Mouse (Mus musculus) hindbrain, embryonic 12.5 days (tissue): ENCODE data around the gene Cpvl. TPM values are rescaled to one million over a fixed set of nuclear protein-coding genes. Genes with fewer than 3 reads are reported as not detected.

Source experiments
- ATAC-seq: fragments of 200-750 bp; cut with Nextera tagmentation; 2 replicates; pipeline ENCODE4 v1.8.0; 2017; ENCODE audit warnings: moderate TSS enrichment; ENCODE audit not compliant: low FRiP score
- H3K27ac ChIP-seq: fragments of 300-500 bp; sonication (generic); 2 replicates; pipeline ENCODE4 v1.5.1; 2016; ENCODE audit warnings: mild to moderate bottlenecking
- H3K27me3 ChIP-seq: fragments of 300-500 bp; sonication (generic); 2 replicates; pipeline ENCODE4 v1.6.1; 2016; ENCODE audit warnings: mild to moderate bottlenecking
- H3K36me3 ChIP-seq: fragments of 300-500 bp; sonication (generic); 2 replicates; pipeline ENCODE4 v1.6.1; 2016; ENCODE audit warnings: mild to moderate bottlenecking
- H3K4me1 ChIP-seq: fragments of 300-500 bp; sonication (generic); 2 replicates; pipeline ENCODE4 v1.6.1; 2016
- H3K4me2 ChIP-seq: fragments of 300-500 bp; sonication (generic); replicated peaks from 2 replicates; pipeline ENCODE4 v1.6.1; 2016; ENCODE audit warnings: mild to moderate bottlenecking
- H3K4me3 ChIP-seq: fragments of 300-500 bp; sonication (generic); 2 replicates; pipeline ENCODE4 v1.5.1; 2016; ENCODE audit warnings: mild to moderate bottlenecking
- H3K9ac ChIP-seq: fragments of 300-500 bp; sonication (generic); 2 replicates; pipeline ENCODE4 v1.6.1; 2016; ENCODE audit warnings: mild to moderate bottlenecking, moderate library complexity
- H3K9me3 ChIP-seq: fragments of 300-500 bp; sonication (generic); replicated peaks from 2 replicates; pipeline ENCODE4 v1.6.1; 2016; ENCODE audit warnings: mild to moderate bottlenecking
- WGBS: fragments of 180-500 bp; shearing (Covaris S2); methylation state at CpG from one replicate; pipeline ENCODE4 v1.1.7; 2016; 5-methylcytosine and 5-hydroxymethylcytosine counted together
- polyA plus RNA-seq: library from polyadenylated mRNA; unstranded; fragments of >200 nt; fragmentation: Nextera tagmentation; extraction: Ambion mirVana; gene quantifications from 2 replicates; pipeline ENCODE4 v1.2.1, GENCODE M21; 2016

Cpvl gene
- polyA plus RNA-seq, 1 experiment from 2014 or later, result not detected

GRCm38 (mm10) chr6:53950876-53951275 lies 27.6 kb downstream of the Cpvl start:
- H3K9ac ChIP-seq, result no peak overlapping the region
- no peak overlapping the region for H3K4me3 ChIP-seq
- H3K4me2 ChIP-seq, result no peak overlapping the region
- H3K4me1 ChIP-seq, result peaks cover 9% of the 10 kb centered on the region; the same call in 1 of the 2 replicates
- no peaks in the 10 kb centered on the region for H3K9me3 ChIP-seq
- no peaks in the 10 kb centered on the region for H3K27me3 ChIP-seq
- H3K36me3 ChIP-seq, result no peaks in the 10 kb centered on the region
- H3K27ac ChIP-seq, result no peak overlapping the region
- no peak for ATAC-seq
- 59% methylated on average over 9 of the region's 9 CpGs for WGBS

- no peak for ATAC-seq
- no peak overlapping the region for H3K9ac ChIP-seq
- H3K4me2 ChIP-seq, result no peak overlapping the region
- no peaks in the 10 kb centered on the region for H3K36me3 ChIP-seq
- no peaks in the 10 kb centered on the region for H3K27me3 ChIP-seq
- no peak overlapping the region for H3K4me3 ChIP-seq
- no peaks in the 10 kb centered on the region for H3K9me3 ChIP-seq
- 0 out of 2 replicates have a peak overlapping the region, but pooled peaks have one; percentile 12 for H3K27ac ChIP-seq
- peaks cover 9% of the 10 kb centered on the region; the same call in 1 of the 2 replicates for H3K4me1 ChIP-seq
- WGBS, result 38% methylated on average over 4 of the region's 4 CpGs
These were observed 30.0 kb downstream of the Cpvl start for GRCm38 (mm10) chr6:53948388-53949035.

DNA sequence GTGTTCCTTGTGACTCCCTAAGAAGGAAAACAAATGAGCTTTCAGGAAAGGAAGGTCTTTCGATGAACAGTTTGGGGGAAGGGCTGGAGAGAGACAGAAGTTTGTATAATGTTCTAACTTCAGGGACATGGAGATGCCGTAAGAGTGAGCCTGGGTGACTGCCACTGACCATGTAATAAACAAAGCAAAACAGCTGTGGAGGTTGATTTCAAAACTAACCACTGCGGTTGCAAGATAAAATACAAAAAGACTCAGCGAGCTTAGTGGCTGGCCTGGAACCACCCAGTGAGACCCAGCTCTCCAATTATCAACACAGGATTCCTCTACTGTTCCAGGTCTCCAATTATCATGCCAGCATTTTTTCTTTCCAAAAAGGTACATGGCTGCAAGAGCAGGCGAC lies 33.6 kb downstream of the Cpvl start:
- no peaks in the 10 kb centered on the region for H3K9me3 ChIP-seq
- no peak for ATAC-seq
- H3K4me1 ChIP-seq, result peaks cover 4% of the 10 kb centered on the region; the same call in 1 of the 2 replicates
- no peaks in the 10 kb centered on the region for H3K36me3 ChIP-seq
- H3K27me3 ChIP-seq, result no peaks in the 10 kb centered on the region
- 83% methylated on average over 5 of the region's 5 CpGs for WGBS
- no peak overlapping the region for H3K27ac ChIP-seq
- H3K4me2 ChIP-seq, result no peak overlapping the region
- no peak overlapping the region for H3K4me3 ChIP-seq
- H3K9ac ChIP-seq, result no peak overlapping the region

DNA sequence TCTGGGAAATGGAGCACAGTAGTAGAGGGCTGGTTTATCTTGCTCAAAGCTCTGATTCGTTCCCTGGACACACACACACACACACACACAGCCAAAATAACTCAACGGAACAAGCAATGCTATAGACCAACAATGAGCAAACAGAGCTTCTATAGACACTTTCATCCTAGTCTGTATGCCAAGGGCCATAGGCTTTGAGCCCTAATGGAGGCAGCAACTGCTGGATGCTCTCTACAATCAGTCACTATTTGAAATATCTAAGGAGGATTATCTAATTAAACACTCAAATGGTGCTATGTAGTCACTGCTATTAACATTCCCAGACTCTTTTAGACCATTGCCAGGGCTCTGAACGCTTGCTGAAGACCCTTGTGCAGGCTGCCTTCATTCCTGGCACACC lies 34.1 kb downstream of the Cpvl start:
- no peak overlapping the region for H3K4me3 ChIP-seq
- no peak overlapping the region for H3K4me2 ChIP-seq
- no peaks in the 10 kb centered on the region for H3K9me3 ChIP-seq
- no peaks in the 10 kb centered on the region for H3K27me3 ChIP-seq
- H3K36me3 ChIP-seq, result no peaks in the 10 kb centered on the region
- ATAC-seq, result no peak
- no peak overlapping the region for H3K27ac ChIP-seq
- peaks cover 8% of the 10 kb centered on the region; the same call in 1 of the 2 replicates for H3K4me1 ChIP-seq
- 79% methylated on average over 3 of the region's 3 CpGs for WGBS
- no peak overlapping the region for H3K9ac ChIP-seq

GRCm38 (mm10) chr6:53942190-53942831 lies 36.2 kb downstream of the Cpvl start:
- Histone ChIP-seq H3K27me3 (no peaks in the 10 kb centered on the region), H3K4me2 (no peak overlapping the region), H3K4me3 (no peak overlapping the region), H3K4me1 (peaks cover 18% of the 10 kb centered on the region), H3K36me3 (no peaks in the 10 kb centered on the region), H3K9me3 (no peaks in the 10 kb centered on the region), H3K27ac (no peak overlapping the region), H3K9ac (no peak overlapping the region)
- WGBS, result 82% methylated on average over 7 of the region's 7 CpGs
- no peak for ATAC-seq

DNA sequence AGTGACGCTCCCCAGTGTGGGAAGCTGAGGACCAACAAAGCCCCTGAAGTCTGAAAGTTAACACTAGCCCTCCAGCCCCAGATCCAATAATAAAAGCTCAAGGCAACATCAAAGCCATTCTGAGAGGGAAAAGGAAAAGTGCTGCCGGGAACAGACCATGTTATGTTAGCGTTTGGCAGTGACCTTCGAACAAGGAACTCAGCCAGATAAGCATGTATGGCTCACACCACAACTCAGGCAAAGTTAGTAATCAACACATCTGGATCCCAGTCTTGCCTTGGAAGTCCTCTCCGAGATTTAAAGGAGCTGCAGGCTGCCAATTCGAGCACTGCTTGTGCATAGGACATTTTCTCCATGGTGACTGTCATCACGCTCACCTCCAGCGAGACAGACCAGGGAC lies 38.7 kb downstream of the Cpvl start:
- Histone ChIP-seq H3K9ac (no peak overlapping the region), H3K4me2 (no peak overlapping the region), H3K4me1 (peaks cover 20% of the 10 kb centered on the region), H3K27ac (no peak overlapping the region), H3K9me3 (no peaks in the 10 kb centered on the region), H3K36me3 (no peaks in the 10 kb centered on the region), H3K4me3 (no peak overlapping the region), H3K27me3 (no peaks in the 10 kb centered on the region)
- WGBS, result 43% methylated on average over 8 of the region's 8 CpGs
- no peak for ATAC-seq

DNA sequence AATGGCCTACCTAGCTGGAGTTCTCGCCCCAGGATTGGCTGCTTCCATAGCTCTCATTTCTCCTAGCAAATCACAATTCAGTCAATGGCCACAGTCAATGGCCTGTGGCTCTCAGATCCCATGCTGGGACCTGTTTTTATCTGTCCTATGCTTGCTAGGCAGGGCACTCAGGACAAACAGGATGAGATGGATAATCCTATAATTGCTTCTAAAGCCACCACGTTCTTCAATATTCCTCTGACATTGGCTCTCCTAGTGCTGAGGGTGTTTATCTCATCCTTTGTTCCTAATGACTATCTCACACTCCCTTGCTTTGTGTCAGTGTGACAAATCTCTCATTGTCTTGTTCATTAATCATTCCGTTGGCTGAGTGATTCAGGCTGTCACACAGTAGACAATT lies 39.5 kb downstream of the Cpvl start:
- Histone ChIP-seq H3K9me3 (no peaks in the 10 kb centered on the region), H3K4me2 (no peak overlapping the region), H3K4me1 (peaks cover 20% of the 10 kb centered on the region), H3K9ac (no peak overlapping the region), H3K27me3 (no peaks in the 10 kb centered on the region), H3K27ac (peak overlapping the region; percentile 5; the same call in 1 of the 2 replicates), H3K4me3 (no peak overlapping the region), H3K36me3 (no peaks in the 10 kb centered on the region)
- peak; percentile 87 for ATAC-seq
- WGBS, result 19% methylated on average over 3 of the region's 3 CpGs

DNA sequence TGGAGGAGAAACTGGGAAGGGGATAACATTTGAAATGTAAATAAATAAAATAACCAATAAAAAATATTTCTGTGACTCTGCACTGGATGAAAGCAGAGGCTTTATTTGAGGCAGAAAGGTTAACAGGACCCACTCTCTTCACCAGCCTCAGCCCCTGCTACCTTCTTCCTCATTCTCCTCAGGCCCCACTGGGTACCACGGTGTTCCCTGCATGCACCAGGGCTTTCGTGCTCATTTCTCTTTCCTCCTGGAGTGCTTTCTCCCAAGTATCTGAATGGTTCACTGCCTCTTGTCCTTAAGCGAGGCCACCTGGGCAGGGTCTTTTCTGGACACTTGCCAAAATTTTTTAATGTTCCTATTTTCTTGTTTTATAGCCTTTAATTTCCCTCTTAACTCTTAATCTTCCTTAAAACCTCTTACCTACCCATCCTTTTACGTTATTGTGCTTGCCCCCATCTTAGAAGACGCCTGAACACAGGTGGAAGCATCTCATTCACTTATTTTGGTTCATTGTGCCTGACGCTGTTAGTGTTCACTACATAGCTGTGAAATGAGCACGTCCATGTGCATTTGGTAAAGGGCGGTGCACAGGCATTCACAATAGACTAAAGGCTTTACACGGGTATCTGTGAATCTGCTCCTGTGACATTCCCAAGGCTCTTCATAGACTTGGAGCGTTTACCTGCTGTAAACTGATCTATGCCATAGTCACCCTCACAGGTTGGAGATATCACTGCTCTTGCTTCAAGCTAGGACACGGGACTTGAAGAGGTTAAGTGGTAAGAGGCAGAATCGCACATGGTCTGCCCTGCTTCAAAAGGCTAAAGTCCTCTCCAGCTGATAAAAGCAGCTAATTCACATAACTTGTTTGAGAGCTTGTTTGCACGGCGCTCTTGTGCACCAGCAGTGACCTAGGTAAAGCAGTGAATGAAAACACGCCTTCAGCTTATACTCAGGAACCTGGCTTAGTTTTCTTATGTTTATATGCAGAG lies 41.0 kb downstream of the Cpvl start:
- no peaks in the 10 kb centered on the region for H3K36me3 ChIP-seq
- no peak overlapping the region for H3K4me3 ChIP-seq
- no peak overlapping the region for H3K9ac ChIP-seq
- WGBS, result 76% methylated on average over 15 of the region's 15 CpGs
- ATAC-seq, result no peak
- H3K9me3 ChIP-seq, result no peaks in the 10 kb centered on the region
- no peak overlapping the region for H3K27ac ChIP-seq
- peaks cover 20% of the 10 kb centered on the region for H3K4me1 ChIP-seq
- no peak overlapping the region for H3K4me2 ChIP-seq
- no peaks in the 10 kb centered on the region for H3K27me3 ChIP-seq

DNA sequence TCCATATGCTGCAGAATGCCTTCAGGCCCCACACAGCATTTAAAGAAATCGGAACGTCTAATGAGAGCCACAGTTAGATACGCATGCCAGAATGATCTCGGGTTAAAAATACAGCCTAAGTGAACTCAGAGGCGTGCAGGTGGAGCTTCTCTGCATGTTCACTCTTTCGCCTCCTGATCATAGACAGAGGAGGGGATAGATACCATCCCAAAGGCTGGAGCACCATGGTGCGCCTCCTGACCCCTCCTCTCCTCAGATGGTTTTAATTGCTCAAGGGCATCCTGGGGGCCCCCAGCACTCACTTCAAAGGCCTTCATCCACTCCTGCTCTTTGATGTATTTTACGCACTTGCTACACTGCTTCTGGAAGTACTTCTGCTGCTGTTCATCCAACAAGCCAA lies 46.9 kb downstream of the Cpvl start:
- WGBS, result 58% methylated on average over 8 of the region's 8 CpGs
- H3K36me3 ChIP-seq, result no peaks in the 10 kb centered on the region
- no peak overlapping the region for H3K4me3 ChIP-seq
- ATAC-seq, result no peak
- no peak overlapping the region for H3K27ac ChIP-seq
- no peak overlapping the region for H3K4me2 ChIP-seq
- H3K4me1 ChIP-seq, result 0 out of 2 replicates have a peak, but pooled peaks cover 4% of the 10 kb centered on the region
- no peaks in the 10 kb centered on the region for H3K9me3 ChIP-seq
- H3K27me3 ChIP-seq, result no peaks in the 10 kb centered on the region
- H3K9ac ChIP-seq, result no peak overlapping the region

GRCm38 (mm10) chr6:53929858-53930257 lies 48.6 kb downstream of the Cpvl start:
- Histone ChIP-seq H3K9me3 (no peaks in the 10 kb centered on the region), H3K4me1 (0 out of 2 replicates have a peak, but pooled peaks cover 4% of the 10 kb centered on the region), H3K4me2 (no peak overlapping the region), H3K36me3 (no peaks in the 10 kb centered on the region), H3K27me3 (no peaks in the 10 kb centered on the region), H3K27ac (no peak overlapping the region), H3K4me3 (no peak overlapping the region), H3K9ac (no peak overlapping the region)
- 71% methylated on average over 4 of the region's 4 CpGs for WGBS
- no peak for ATAC-seq

DNA sequence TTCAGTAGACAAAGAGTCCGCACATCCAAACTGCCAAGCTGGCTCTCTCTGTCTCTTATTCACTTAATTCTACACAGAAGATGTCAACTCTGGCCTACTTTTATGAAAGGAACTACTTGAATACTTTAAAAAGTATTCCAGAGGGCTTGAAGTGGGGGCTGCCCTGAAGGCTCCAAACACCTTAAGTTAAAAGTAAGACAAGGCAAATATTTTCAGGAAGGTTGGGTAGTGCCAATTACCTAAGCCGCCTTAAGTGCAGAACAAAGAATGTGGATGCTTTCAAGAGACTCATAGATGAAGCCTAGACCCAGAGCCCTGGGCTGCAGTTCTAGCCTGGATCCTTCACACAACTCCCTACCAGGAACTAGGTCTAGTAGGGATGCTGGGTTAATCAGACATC lies 52.3 kb downstream of the Cpvl start:
- H3K4me3 ChIP-seq, result no peak overlapping the region
- H3K9me3 ChIP-seq, result no peaks in the 10 kb centered on the region
- H3K36me3 ChIP-seq, result no peaks in the 10 kb centered on the region
- H3K4me2 ChIP-seq, result no peak overlapping the region
- no peaks in the 10 kb centered on the region for H3K4me1 ChIP-seq
- H3K27ac ChIP-seq, result no peak overlapping the region
- H3K9ac ChIP-seq, result no peak overlapping the region
- no peaks in the 10 kb centered on the region for H3K27me3 ChIP-seq
- WGBS, result 89% methylated on average over 2 of the region's 2 CpGs
- no peak for ATAC-seq

GRCm38 (mm10) chr6:53925192-53925591 lies 53.3 kb downstream of the Cpvl start:
- ATAC-seq, result no peak
- no peak overlapping the region for H3K4me3 ChIP-seq
- H3K4me1 ChIP-seq, result no peaks in the 10 kb centered on the region
- H3K27me3 ChIP-seq, result no peaks in the 10 kb centered on the region
- no peaks in the 10 kb centered on the region for H3K9me3 ChIP-seq
- no peak overlapping the region for H3K9ac ChIP-seq
- H3K4me2 ChIP-seq, result no peak overlapping the region
- WGBS, result 56% methylated on average over 8 of the region's 8 CpGs
- H3K27ac ChIP-seq, result no peak overlapping the region
- no peaks in the 10 kb centered on the region for H3K36me3 ChIP-seq
